Mouse (Mus musculus) stomach, postnatal 0 days (tissue): ENCODE results near the gene Pde11a. TPM values are rescaled to one million over a fixed set of nuclear protein-coding genes. Genes with fewer than 3 reads are reported as not detected.

Experiments used
- ATAC-seq: fragments of 200-750 bp; cut with Nextera tagmentation; 2 replicates; pipeline ENCODE4 v1.8.0; 2017; ENCODE audit not compliant: low FRiP score, low TSS enrichment
- DNase-seq: peaks from one replicate; pipeline ENCODE4 v3.0.0-alpha.2; 2016; ENCODE audit warnings: low spot score
- H3K27ac ChIP-seq: fragments of 300-500 bp; sonication (generic); replicated peaks from 2 replicates; pipeline ENCODE4 v1.5.1; 2014; ENCODE audit warnings: mild to moderate bottlenecking, control low read depth
- H3K27me3 ChIP-seq: fragments of 300-500 bp; sonication (generic); 2 replicates; pipeline ENCODE4 v1.6.1; 2014; ENCODE audit warnings: low read length; ENCODE audit not compliant: control insufficient read depth, insufficient read depth
- H3K36me3 ChIP-seq: fragments of 300-500 bp; sonication (generic); 2 replicates; pipeline ENCODE4 v1.6.1; 2014; ENCODE audit warnings: low read length, mixed read lengths; ENCODE audit not compliant: control insufficient read depth, insufficient read depth
- H3K4me1 ChIP-seq: fragments of 300-500 bp; sonication (generic); replicated peaks from 2 replicates; pipeline ENCODE4 v1.6.1; 2014; ENCODE audit warnings: antibody characterized with exemption; ENCODE audit not compliant: control insufficient read depth, insufficient read depth
- H3K4me2 ChIP-seq: fragments of 300-500 bp; sonication (generic); replicated peaks from 2 replicates; pipeline ENCODE4 v1.6.1; 2014; ENCODE audit warnings: low read depth, mild to moderate bottlenecking, control low read depth, moderate library complexity
- H3K4me3 ChIP-seq: fragments of 300-500 bp; sonication (generic); 2 replicates; pipeline ENCODE4 v1.5.1; 2014; ENCODE audit warnings: low read depth, low read length, control low read depth
- H3K9ac ChIP-seq: fragments of 300-500 bp; sonication (generic); 2 replicates; pipeline ENCODE4 v1.6.1; 2014; ENCODE audit warnings: mild to moderate bottlenecking, low read length, control low read depth, mixed read lengths
- H3K9me3 ChIP-seq: fragments of 300-500 bp; sonication (generic); 2 replicates; pipeline ENCODE4 v1.6.1; 2016; ENCODE audit warnings: low read length; ENCODE audit not compliant: control insufficient read depth
- CTCF ChIP-seq: IDR thresholded peaks from 2 replicates; pipeline ENCODE4 v1.5.1; 2016; ENCODE audit warnings: antibody characterized with exemption, low read depth, mild to moderate bottlenecking, moderate library complexity
- EP300 ChIP-seq: optimal IDR thresholded peaks from 2 replicates; pipeline ENCODE3; 2016; ENCODE audit warnings: antibody characterized with exemption
- WGBS: fragments of 180-500 bp; shearing (Covaris S2); extraction: QIAGEN DNeasy Blood & Tissue Kit; methylation state at CpG from one replicate; pipeline ENCODE4 v1.1.7; 2014; 5-methylcytosine and 5-hydroxymethylcytosine counted together
- polyA plus RNA-seq: library from polyadenylated mRNA; unstranded; fragments of >200 nt; fragmentation: Nextera tagmentation; extraction: Ambion mirVana; gene quantifications from 2 replicates; pipeline ENCODE4 v1.2.1, GENCODE M21; 2015

Pde11a gene
- polyA plus RNA-seq, 1 experiment from 2014 or later: 0.12 TPM

GRCm38 (mm10) chr2:76360226-76360625 lies 21.7 kb upstream of the Pde11a start, which contains the start of gene Cyct:
Gene Cyct (minus strand): TSS chr2:76360450.
- 82% methylated on average over 11 of the region's 11 CpGs for WGBS
- Histone ChIP-seq H3K27me3 (no peaks in the 10 kb centered on the region), H3K9me3 (no peaks in the 10 kb centered on the region), H3K4me2 (no peak within 1 kb of the TSS), H3K9ac (no peak within 1 kb of the TSS), H3K4me3 (no peak within 1 kb of the TSS), H3K27ac (no peak within 1 kb of the TSS), H3K36me3 (no peaks in the 10 kb centered on the region), H3K4me1 (no peaks in the 10 kb centered on the region)
- ATAC-seq (no peak), DNase-seq (no peak)
- no peak for TF ChIP-seq EP300
- no peak for TF ChIP-seq CTCF

GRCm38 (mm10) chr2:76347839-76348238 lies 9.3 kb upstream of the Pde11a start:
- TF ChIP-seq CTCF: no peak
- TF ChIP-seq EP300: no peak
- Histone ChIP-seq H3K27me3 (no peaks in the 10 kb centered on the region), H3K9me3 (no peaks in the 10 kb centered on the region), H3K36me3 (no peaks in the 10 kb centered on the region), H3K9ac (no peak overlapping the region), H3K4me3 (no peak overlapping the region), H3K4me2 (no peak overlapping the region), H3K4me1 (no peaks in the 10 kb centered on the region), H3K27ac (no peak overlapping the region)
- no peak for ATAC-seq
- WGBS: 72% methylated on average over 6 of the region's 6 CpGs
- DNase-seq: no peak

DNA sequence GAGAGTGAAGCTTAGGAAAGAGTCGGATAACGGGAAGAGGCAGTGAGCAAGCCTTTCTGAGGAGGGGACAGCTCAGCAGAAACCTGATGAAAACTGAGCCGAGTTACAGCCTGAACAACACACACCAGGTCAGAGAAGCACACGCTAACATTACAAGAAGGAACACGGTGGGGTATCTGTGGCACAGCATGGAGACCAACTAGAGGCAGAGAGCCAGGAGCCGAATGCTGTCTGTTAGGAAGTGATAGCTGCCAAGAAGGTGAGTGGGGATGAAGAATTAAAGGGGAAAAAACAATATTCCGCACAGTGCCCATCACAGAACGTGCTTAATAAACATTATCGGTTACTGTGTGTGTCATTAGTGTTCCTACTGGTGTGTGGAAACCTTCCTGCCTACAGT lies 3.6 kb upstream of the Pde11a start:
- no peak overlapping the region for H3K4me2 ChIP-seq
- H3K9ac ChIP-seq: no peak overlapping the region
- no peaks in the 10 kb centered on the region for H3K4me1 ChIP-seq
- H3K9me3 ChIP-seq: no peaks in the 10 kb centered on the region
- no peaks in the 10 kb centered on the region for H3K36me3 ChIP-seq
- H3K4me3 ChIP-seq: no peak overlapping the region
- ATAC-seq: no peak
- TF ChIP-seq EP300: no peak
- DNase-seq: no peak
- H3K27me3 ChIP-seq: no peaks in the 10 kb centered on the region
- WGBS: 84% methylated on average over 9 of the region's 9 CpGs
- H3K27ac ChIP-seq: no peak overlapping the region

GRCm38 (mm10) chr2:76334596-76334995 lies 4.0 kb downstream of the Pde11a start:
- H3K27me3 ChIP-seq: no peaks in the 10 kb centered on the region
- no peak overlapping the region for H3K9ac ChIP-seq
- H3K4me2 ChIP-seq: no peak overlapping the region
- 76% methylated on average over 5 of the region's 5 CpGs for WGBS
- H3K4me1 ChIP-seq: no peaks in the 10 kb centered on the region
- H3K4me3 ChIP-seq: no peak overlapping the region
- H3K27ac ChIP-seq: no peak overlapping the region
- no peaks in the 10 kb centered on the region for H3K9me3 ChIP-seq
- no peak for TF ChIP-seq EP300
- peak; percentile 44; the same call in 1 of the 2 replicates for TF ChIP-seq CTCF
- no peaks in the 10 kb centered on the region for H3K36me3 ChIP-seq
- DNase-seq (no peak), ATAC-seq (no peak)

DNA sequence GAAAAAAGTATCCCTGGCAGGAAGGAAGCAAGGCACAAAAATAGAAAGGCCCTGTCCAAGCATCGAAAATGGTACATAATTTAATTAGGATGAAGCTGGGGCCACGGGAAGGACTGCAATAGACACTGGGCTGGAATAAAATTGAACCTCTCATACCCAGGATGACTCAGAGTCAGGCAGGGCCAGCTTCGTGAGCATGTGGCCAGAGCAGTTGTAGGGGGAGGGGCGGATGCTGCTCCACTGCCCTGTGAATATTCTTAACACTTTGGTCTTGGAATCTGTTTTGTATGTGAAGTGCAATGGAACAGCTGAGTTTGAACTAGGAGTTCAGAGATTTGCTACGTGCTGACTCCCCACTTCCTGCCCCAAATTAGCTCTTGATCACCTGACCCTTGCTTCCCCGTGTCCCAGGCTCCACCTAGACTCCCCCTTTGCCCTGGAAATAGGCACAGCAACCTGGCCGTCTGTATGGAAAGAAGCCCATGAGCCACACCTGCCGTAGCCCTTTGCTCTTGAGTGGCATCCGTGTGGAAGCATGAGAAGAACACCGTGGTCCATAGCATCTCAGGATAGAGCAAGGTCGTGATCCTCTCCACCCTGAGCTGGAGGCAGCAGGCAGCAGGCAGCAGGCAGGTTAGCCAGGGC lies 6.3 kb downstream of the Pde11a start:
- no peak for ATAC-seq

GRCm38 (mm10) chr2:76330081-76330480 lies 8.5 kb downstream of the Pde11a start:
- Histone ChIP-seq H3K36me3 (no peaks in the 10 kb centered on the region), H3K9me3 (no peaks in the 10 kb centered on the region), H3K27ac (no peak overlapping the region), H3K9ac (no peak overlapping the region), H3K27me3 (no peaks in the 10 kb centered on the region), H3K4me1 (no peaks in the 10 kb centered on the region), H3K4me3 (no peak overlapping the region), H3K4me2 (no peak overlapping the region)
- ATAC-seq (no peak), DNase-seq (no peak)
- 85% methylated on average over 5 of the region's 5 CpGs for WGBS
- TF ChIP-seq EP300 (no peak), CTCF (no peak)

More for the DNA sequence above, 6.3 kb downstream of the Pde11a start:
- H3K9me3 ChIP-seq: no peaks in the 10 kb centered on the region
- H3K4me2 ChIP-seq: no peak overlapping the region
- no peak for DNase-seq
- H3K9ac ChIP-seq: no peak overlapping the region
- 66% methylated on average over 11 of the region's 11 CpGs for WGBS
- no peaks in the 10 kb centered on the region for H3K27me3 ChIP-seq
- H3K36me3 ChIP-seq: no peaks in the 10 kb centered on the region
- H3K27ac ChIP-seq: no peak overlapping the region
- no peaks in the 10 kb centered on the region for H3K4me1 ChIP-seq
- no peak overlapping the region for H3K4me3 ChIP-seq
- no peak for TF ChIP-seq EP300
- no peak for TF ChIP-seq CTCF
